Mouse (Mus musculus): Measurements from ENCODE around the gene Clps.

DNA sequence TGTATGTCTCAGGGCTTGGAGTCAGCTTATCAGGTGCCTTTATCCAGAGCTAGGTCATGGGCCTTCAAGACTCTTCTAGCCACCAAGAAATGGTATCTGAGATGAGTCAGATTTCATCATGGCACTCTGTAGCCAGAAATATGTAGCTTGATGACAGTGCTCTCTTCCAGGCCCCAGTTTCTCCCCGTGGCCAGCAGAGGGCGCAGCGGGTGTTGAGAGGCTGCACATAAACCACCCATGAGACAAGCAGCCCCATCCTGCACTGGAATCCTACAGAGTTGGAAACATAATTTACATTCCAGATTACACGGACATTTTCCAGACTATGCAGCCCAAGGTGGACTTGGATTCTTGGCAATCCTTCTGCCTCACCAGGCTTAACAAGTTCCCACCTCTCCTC is 32.4 kb upstream of the Clps start:
- TF ChIP-seq CTCF (IDR thresholded peaks at IDR 0.05; ENCODE audit: control insufficient read depth, insufficient read depth, insufficient read length) (peak; percentile 73), USF1 (IDR thresholded peaks at IDR 0.05; ENCODE audit: low read depth) (no peak), MAX (IDR thresholded peaks at IDR 0.05) (no peak), MYOG (IDR thresholded peaks at IDR 0.05; ENCODE audit: control insufficient read depth, extremely low read depth, insufficient read length) (no peak), CEBPB (IDR thresholded peaks at IDR 0.05; ENCODE audit: low read depth) (no peak)
